Mouse (Mus musculus) E14TG2a.4 (cell line): ENCODE results near the gene Selenoh.

Experiments
- H3K27me3 ChIP-seq: 2 replicates; pipeline ENCODE4 v1.6.1; 2014; ENCODE audit warnings: low read length, control low read depth; ENCODE audit not compliant: insufficient read depth
- H3K36me3 ChIP-seq: 2 replicates; pipeline ENCODE4 v1.6.1; 2014; ENCODE audit warnings: low read length, control low read depth; ENCODE audit not compliant: insufficient read depth
- H3K4me1 ChIP-seq: replicated peaks from 2 replicates; pipeline ENCODE4 v1.6.1; 2014; ENCODE audit warnings: low read depth, low read length, control low read depth
- H3K4me3 ChIP-seq: replicated peaks from 2 replicates; pipeline ENCODE4 v1.5.1; 2014; ENCODE audit warnings: mild to moderate bottlenecking, low read length
- H3K9me3 ChIP-seq: 2 replicates; pipeline ENCODE4 v1.6.1; 2014; ENCODE audit warnings: low read length, control low read depth
- CTCF ChIP-seq: conservative IDR thresholded peaks from 2 replicates; pipeline ENCODE4 v1.5.1; 2014; ENCODE audit warnings: low read length
- NANOG ChIP-seq: IDR thresholded peaks from 2 replicates; pipeline ENCODE4 v1.6.1; 2014; ENCODE audit warnings: borderline replicate concordance, low read length, mixed read lengths
- POU5F1 ChIP-seq: IDR thresholded peaks from 2 replicates; pipeline ENCODE4 v1.6.1; 2014; ENCODE audit warnings: low read length, borderline replicate concordance

The Selenoh gene

DNA sequence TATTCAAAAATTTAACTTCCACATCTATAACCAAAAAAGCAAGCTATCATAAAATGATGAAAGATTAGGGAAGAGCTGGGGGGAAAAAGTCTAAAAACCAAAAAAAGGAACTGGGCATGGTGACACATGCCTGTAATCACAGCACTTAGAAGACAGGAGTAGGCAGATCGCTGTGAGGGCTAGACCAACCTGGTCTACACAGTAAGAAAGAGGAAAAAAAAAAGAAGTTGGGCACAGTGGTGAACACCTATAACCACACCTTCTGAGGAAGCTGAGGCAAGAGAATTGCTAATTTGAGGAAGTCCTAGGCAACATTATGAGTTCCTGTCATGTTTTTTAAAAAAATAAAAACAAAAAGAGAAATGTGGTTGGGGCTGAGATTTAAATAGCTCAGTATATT lies 14.7 kb downstream of the Selenoh start:
- H3K4me1 ChIP-seq: peaks cover 7% of the 10 kb centered on the region
- no peaks in the 10 kb centered on the region for H3K36me3 ChIP-seq
- TF ChIP-seq CTCF: no peak
- TF ChIP-seq POU5F1: no peak
- no peak for TF ChIP-seq NANOG
- H3K27me3 ChIP-seq: peaks cover 20% of the 10 kb centered on the region
- peaks cover 8% of the 10 kb centered on the region; the same call in 1 of the 2 replicates for H3K9me3 ChIP-seq
- H3K4me3 ChIP-seq: no peak overlapping the region

DNA sequence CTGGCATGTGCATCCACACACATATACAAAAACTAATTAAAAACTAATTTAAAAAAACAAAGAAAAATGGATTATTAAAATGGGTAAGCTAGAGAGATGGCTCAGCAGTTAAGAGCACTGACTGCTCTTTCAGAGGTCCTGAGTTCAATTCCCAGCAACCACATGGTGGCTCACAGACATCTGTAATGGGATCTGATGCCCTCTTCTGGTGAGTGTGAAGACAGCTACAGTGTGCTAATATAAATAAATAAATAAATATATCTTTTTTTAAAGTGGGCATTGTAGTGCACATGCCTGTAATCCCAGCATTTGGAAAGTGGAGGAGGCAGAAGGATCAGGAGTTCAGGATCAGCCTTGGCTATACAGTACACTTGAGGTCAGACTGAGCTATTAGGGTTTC lies 17.2 kb downstream of the Selenoh start:
- H3K36me3 ChIP-seq: no peaks in the 10 kb centered on the region
- H3K4me3 ChIP-seq: no peak overlapping the region
- H3K4me1 ChIP-seq: peaks cover 17% of the 10 kb centered on the region
- peaks cover 5% of the 10 kb centered on the region; the same call in 1 of the 2 replicates for H3K9me3 ChIP-seq
- H3K27me3 ChIP-seq: peaks cover 10% of the 10 kb centered on the region
- TF ChIP-seq CTCF (peak; percentile 29; the same call in 1 of the 2 replicates), NANOG (no peak)

DNA sequence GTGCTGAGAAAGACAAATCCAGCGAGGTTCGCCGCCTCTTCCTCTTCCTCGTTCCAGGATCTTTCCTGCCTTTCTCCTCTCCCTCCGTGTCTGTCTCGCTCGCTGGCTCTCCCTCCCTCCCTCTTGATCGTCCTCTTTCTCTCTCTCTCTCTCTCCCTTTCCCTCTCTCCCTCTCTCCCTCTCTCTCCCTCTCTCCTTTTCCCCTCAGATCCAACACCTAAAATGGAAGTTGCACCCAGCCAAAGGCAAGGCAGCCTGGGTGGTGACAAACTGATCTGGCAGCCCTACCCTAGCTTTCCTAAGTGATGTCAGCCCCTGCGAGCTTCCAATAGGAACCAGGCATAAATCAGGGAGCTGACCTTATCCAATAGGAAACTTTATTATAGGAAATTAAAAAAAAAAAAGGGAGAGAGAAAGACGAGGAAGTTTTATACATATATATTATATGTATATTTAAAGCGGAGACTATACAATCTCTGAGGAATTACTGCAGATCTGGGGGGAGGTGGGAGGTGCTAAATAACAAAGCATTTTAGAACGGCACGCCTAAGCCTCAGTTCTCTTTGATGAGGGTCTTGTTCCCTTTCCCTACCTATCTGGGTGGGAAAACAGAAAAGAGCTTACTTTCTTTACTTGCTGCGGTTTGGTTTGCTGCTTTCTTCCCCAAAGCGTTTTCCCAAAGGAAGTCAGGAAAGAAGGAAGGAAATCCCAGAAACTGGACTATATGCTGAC lies 19.9 kb downstream of the Selenoh start, which contains the start of gene Ctnnd1:
Ctnnd1 (minus strand) TSS at position 302 of the 732 bp plus-strand sequence.
- 0 out of 2 replicates have a peak, but pooled peaks cover 10% of the 10 kb centered on the region for H3K36me3 ChIP-seq
- H3K4me1 ChIP-seq: peaks cover 42% of the 10 kb centered on the region

DNA sequence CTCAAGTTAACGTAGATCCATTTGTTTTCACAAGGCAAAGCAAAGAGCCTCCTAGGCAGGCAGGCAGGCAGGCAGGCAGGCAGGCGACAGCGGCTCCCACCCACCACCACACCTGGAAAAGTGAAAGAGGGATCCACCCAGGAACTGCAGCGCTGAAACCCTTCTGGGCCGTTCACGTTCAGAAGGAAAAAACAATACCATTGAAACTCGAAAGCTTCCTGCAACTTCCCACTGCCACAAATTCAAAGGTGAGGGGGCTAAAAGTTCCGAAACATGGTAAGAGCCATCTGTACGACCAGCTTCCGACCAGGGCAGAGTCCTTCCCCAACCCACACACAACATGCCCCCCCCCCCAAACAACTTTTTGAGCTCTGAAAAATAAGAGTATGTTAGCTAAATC lies 20.9 kb downstream of the Selenoh start:
- no peaks in the 10 kb centered on the region for H3K9me3 ChIP-seq
- peaks cover 42% of the 10 kb centered on the region for H3K4me1 ChIP-seq
- H3K4me3 ChIP-seq: peak overlapping the region; percentile 89
- TF ChIP-seq NANOG (no peak), CTCF (no peak), POU5F1 (no peak)
- no peaks in the 10 kb centered on the region for H3K27me3 ChIP-seq
- H3K36me3 ChIP-seq: 0 out of 2 replicates have a peak, but pooled peaks cover 10% of the 10 kb centered on the region

More for the DNA sequence above, 19.9 kb downstream of the Selenoh start, which contains the start of gene Ctnnd1:
- TF ChIP-seq CTCF (no peak), NANOG (no peak), POU5F1 (no peak)
- H3K27me3 ChIP-seq: no peaks in the 10 kb centered on the region
- peak within 1 kb of the TSS; percentile 89 for H3K4me3 ChIP-seq
- H3K9me3 ChIP-seq: no peaks in the 10 kb centered on the region

DNA sequence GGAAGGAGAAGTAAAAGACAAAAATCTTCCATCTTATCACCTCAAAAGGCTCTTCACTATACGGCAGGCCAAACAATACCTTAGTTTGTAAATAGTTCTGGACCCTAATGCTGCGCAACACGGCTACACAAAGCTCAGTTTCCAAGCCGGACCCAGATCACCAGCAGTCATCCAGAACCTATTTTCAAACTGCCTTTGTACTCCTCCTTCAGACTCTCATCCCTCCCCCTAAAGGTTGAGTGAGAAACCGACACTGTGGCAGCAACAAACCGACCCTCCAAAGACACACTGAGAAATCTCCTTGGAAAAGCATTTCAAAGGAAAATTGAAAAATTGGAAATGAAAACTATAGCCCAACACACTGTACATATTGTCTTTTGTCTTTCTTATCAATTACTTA lies 22.2 kb downstream of the Selenoh start:
- H3K4me3 ChIP-seq: peak overlapping the region; percentile 89
- H3K36me3 ChIP-seq: 0 out of 2 replicates have a peak, but pooled peaks cover 10% of the 10 kb centered on the region
- H3K9me3 ChIP-seq: no peaks in the 10 kb centered on the region
- peaks cover 55% of the 10 kb centered on the region for H3K4me1 ChIP-seq
- TF ChIP-seq CTCF: no peak
- H3K27me3 ChIP-seq: no peaks in the 10 kb centered on the region

DNA sequence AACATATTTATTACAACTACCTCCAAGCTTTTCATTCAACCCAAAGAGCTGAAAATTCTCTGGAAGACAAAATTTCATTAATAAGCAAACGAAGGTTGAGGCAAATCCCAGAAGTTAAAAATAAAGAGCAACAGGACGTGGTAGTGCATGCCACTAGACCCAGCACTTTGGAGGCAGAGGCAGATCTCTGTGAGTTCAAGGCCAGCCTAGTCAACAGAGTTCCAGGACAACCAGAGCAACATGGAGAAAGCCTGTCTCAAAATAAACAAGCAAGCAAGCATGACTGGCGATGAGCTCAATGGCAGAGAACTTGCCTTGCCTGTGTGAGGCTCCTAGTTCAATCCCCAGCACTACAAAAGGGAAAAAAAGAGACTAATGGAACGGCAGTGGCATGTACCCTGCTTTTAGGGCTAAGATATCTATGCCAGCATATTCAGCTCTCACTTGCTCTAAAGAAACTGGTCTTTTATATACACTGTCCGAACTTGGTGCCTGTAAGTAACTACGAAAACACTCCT lies 23.5 kb downstream of the Selenoh start:
- H3K4me1 ChIP-seq: peaks cover 66% of the 10 kb centered on the region
- no peak for TF ChIP-seq POU5F1
- no peak for TF ChIP-seq CTCF
- no peak overlapping the region for H3K4me3 ChIP-seq
- no peaks in the 10 kb centered on the region for H3K27me3 ChIP-seq
- H3K9me3 ChIP-seq: no peaks in the 10 kb centered on the region
- peaks cover 13% of the 10 kb centered on the region for H3K36me3 ChIP-seq

DNA sequence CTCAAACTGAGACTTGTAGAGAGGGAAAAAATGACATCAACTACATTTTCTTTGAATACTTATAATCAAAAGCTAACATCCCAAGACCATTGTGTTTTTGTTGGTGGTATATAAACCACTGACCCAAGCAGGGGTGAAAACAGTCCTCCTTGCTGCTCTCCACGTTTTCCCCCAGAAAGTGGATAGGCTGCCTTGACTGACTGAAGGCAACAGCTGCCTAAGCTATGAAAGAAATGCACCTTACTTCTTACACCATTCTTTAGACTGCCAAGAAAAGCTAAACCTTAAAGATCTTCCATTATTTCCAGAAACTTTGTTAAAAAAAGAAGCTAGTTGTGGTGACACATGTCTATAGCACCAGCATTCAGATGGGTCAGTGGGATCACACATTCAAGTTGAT lies 24.4 kb downstream of the Selenoh start:
- TF ChIP-seq CTCF (no peak), POU5F1 (no peak), NANOG (no peak)
- H3K4me3 ChIP-seq: no peak overlapping the region
- peaks cover 16% of the 10 kb centered on the region for H3K36me3 ChIP-seq
- no peaks in the 10 kb centered on the region for H3K27me3 ChIP-seq
- H3K4me1 ChIP-seq: peaks cover 74% of the 10 kb centered on the region
- H3K9me3 ChIP-seq: no peaks in the 10 kb centered on the region

DNA sequence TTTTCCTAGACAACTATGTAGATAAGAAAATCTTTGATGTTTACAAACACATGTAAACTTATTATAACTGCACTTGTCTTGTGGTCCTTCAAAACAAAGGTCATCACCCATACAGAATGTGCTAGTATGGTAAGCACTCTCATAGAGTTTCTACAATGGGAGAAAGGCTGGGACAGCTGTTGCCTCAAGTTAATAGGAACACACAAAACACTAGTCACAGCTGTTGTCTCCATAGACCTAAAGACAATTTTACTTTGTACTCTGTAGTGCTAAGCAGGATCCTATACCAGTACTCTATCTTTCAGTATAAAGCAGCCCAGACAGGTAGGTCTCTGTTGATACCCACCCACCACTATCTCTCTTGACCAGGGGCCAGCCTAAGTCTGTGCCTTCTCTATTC lies 29.7 kb downstream of the Selenoh start:
- Histone ChIP-seq H3K4me1 (peaks cover 83% of the 10 kb centered on the region), H3K27me3 (no peaks in the 10 kb centered on the region), H3K4me3 (no peak overlapping the region), H3K9me3 (no peaks in the 10 kb centered on the region), H3K36me3 (peaks cover 12% of the 10 kb centered on the region)
- TF ChIP-seq CTCF: no peak
- TF ChIP-seq NANOG: no peak
- no peak for TF ChIP-seq POU5F1

DNA sequence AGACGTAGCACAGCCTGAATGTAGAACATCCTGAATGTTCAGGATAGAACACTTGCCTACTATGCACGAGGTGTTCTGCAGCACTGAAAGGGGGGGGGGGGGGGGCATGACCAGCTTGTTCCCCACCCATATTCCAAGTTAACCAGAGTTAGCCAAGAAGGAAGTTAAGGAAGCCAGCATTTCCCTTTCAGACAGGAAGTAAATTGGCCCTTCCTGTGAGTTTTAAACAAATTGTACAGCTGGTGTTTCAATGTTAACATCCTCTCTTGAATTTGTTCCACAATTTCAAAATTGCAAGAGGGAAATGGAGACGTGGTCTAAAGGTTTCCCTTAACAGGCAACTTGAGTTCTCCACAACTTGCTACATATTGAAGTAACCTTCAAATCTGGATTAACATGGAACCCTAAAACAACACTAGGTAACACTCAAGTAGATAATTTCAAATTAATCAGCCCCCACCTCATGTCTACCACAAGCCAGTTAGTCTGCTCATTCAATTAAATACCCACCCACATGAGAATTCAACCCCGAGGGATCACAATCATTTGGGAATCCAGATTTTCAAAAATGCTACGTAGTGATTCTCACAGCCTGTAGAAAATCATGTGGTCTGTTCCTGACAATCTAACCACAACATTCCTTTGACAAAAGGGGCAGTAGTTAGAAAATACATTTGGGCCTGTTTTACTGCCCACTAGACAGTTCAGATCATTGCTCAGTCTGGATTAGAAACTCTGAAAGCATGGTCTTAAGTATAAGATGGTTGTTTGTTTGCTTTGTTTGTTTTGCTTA lies 31.9 kb downstream of the Selenoh start:
- no peak overlapping the region for H3K4me3 ChIP-seq
- H3K36me3 ChIP-seq: peaks cover 12% of the 10 kb centered on the region
- peaks cover 93% of the 10 kb centered on the region for H3K4me1 ChIP-seq
- H3K27me3 ChIP-seq: no peaks in the 10 kb centered on the region
- no peaks in the 10 kb centered on the region for H3K9me3 ChIP-seq
- TF ChIP-seq NANOG (no peak), POU5F1 (no peak), CTCF (no peak)
